Mouse (Mus musculus) G1E (cell line): Measurements from ENCODE around the gene Rgs4.

Experiments
- CTCF ChIP-seq: IDR thresholded peaks from 2 replicates; pipeline ENCODE4 v1.5.1; 2012; ENCODE audit warnings: low read depth, low read length, inconsistent platforms, mixed read lengths
- GATA1 ChIP-seq: IDR thresholded peaks from 2 replicates; pipeline ENCODE4 v1.6.1; 2012; ENCODE audit warnings: borderline replicate concordance, low read length, inconsistent platforms, mixed read lengths
- GATA2 ChIP-seq: IDR thresholded peaks from 2 replicates; pipeline ENCODE4 v1.6.1; 2012; ENCODE audit warnings: low read depth, low read length, inconsistent platforms, borderline replicate concordance
- POLR2AphosphoS5 ChIP-seq: IDR thresholded peaks from 2 replicates; pipeline ENCODE4 v1.6.1; 2012; ENCODE audit warnings: low read depth, low read length, inconsistent platforms; ENCODE audit not compliant: insufficient replicate concordance
- TAL1 ChIP-seq: conservative IDR thresholded peaks from 2 replicates; pipeline ENCODE4 v1.6.1; 2012; ENCODE audit warnings: low read depth, low read length, inconsistent platforms, mixed read lengths

DNA sequence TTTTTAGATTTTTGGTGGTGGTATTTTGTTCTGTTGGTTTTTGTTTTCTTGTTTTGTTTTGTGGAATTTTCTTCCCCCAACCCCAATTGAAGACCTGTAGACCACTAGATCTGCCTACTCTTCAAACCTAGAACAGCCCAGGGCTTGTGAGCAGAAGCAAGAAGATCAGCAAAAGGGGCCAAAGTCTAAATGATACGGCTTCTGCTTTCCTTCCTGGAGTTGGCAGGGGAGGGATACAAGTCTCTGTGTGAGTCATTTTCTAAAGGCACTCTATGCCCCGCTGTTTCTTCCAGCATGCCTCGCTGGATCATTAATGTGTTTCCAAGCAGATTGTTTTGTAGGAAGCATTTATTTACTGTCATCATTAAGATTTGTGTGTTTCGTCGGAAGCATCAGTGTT is 6.3 kb downstream of the Rgs4 start:
- TF ChIP-seq TAL1 (no peak), CTCF (no peak), GATA1 (no peak), POLR2AphosphoS5 (no peak), GATA2 (no peak)
